Mouse (Mus musculus) midbrain, embryonic 14.5 days (tissue): Measurements from ENCODE around the gene AU022252. TPM values are rescaled to one million over a fixed set of nuclear protein-coding genes. Genes with fewer than 3 reads are reported as not detected.

Experiments
- ATAC-seq: fragments of 200-750 bp; cut with Nextera tagmentation; 2 replicates; pipeline ENCODE4 v1.8.0; 2017; ENCODE audit warnings: moderate number of reproducible peaks, moderate library complexity; ENCODE audit not compliant: low FRiP score, low TSS enrichment
- DNase-seq: peaks from one replicate; pipeline ENCODE4 v3.0.0-alpha.2; 2015
- H3K27ac ChIP-seq: fragments of 300-500 bp; sonication (generic); replicated peaks from 2 replicates; pipeline ENCODE4 v1.5.1; 2014; ENCODE audit warnings: mild to moderate bottlenecking, low read depth, low read length, moderate library complexity
- H3K27me3 ChIP-seq: fragments of 300-500 bp; sonication (generic); 2 replicates; pipeline ENCODE4 v1.6.1; 2014; ENCODE audit warnings: low read length, control low read depth, mixed read lengths; ENCODE audit not compliant: control insufficient read depth, insufficient read depth
- H3K36me3 ChIP-seq: fragments of 300-500 bp; sonication (generic); 2 replicates; pipeline ENCODE4 v1.6.1; 2014; ENCODE audit warnings: low read length, control low read depth; ENCODE audit not compliant: control insufficient read depth, insufficient read depth
- H3K4me1 ChIP-seq: fragments of 300-500 bp; sonication (generic); 2 replicates; pipeline ENCODE4 v1.6.1; 2014; ENCODE audit warnings: mild to moderate bottlenecking, antibody characterized with exemption, low read length, control low read depth; ENCODE audit not compliant: control insufficient read depth, insufficient read depth
- H3K4me2 ChIP-seq: fragments of 300-500 bp; sonication (generic); 2 replicates; pipeline ENCODE4 v1.6.1; 2014; ENCODE audit warnings: mild to moderate bottlenecking, low read length, moderate library complexity
- H3K4me3 ChIP-seq: fragments of 300-500 bp; sonication (generic); replicated peaks from 2 replicates; pipeline ENCODE4 v1.5.1; 2014; ENCODE audit warnings: low read depth, low read length
- H3K9ac ChIP-seq: fragments of 300-500 bp; sonication (generic); replicated peaks from 2 replicates; pipeline ENCODE4 v1.6.1; 2014; ENCODE audit warnings: mild to moderate bottlenecking, low read length, moderate library complexity
- H3K9me3 ChIP-seq: fragments of 300-500 bp; sonication (generic); 2 replicates; pipeline ENCODE4 v1.6.1; 2016; ENCODE audit warnings: low read length, control low read depth, mixed read lengths; ENCODE audit not compliant: control insufficient read depth
- WGBS: fragments of 180-500 bp; shearing (Covaris S2); extraction: QIAGEN DNeasy Blood & Tissue Kit; methylation state at CpG from one replicate; pipeline ENCODE4 v1.1.7; 2014; 5-methylcytosine and 5-hydroxymethylcytosine counted together
- polyA plus RNA-seq: library from polyadenylated mRNA; unstranded; fragments of >200 nt; fragmentation: Nextera tagmentation; extraction: Ambion mirVana; gene quantifications from 2 replicates; pipeline ENCODE4 v1.2.1, GENCODE M21; 2014

Gene AU022252
- polyA plus RNA-seq, 1 experiment from 2014 or later = 26.0 TPM

- DNase-seq = no peak
- no peak overlapping the region for H3K9ac ChIP-seq
- H3K4me2 ChIP-seq = no peak overlapping the region
- 63% methylated on average over 7 of the region's 7 CpGs for WGBS
- no peaks in the 10 kb centered on the region for H3K36me3 ChIP-seq
- H3K4me3 ChIP-seq = no peak overlapping the region
- no peaks in the 10 kb centered on the region for H3K27me3 ChIP-seq
- H3K27ac ChIP-seq = no peak overlapping the region
- H3K4me1 ChIP-seq = no peaks in the 10 kb centered on the region
- no peak for ATAC-seq
- no peaks in the 10 kb centered on the region for H3K9me3 ChIP-seq
These were observed 28.7 kb upstream of the AU022252 start for GRCm38 (mm10) chr4:119261087-119261713.

- Histone ChIP-seq H3K9ac (no peak overlapping the region), H3K4me2 (no peak overlapping the region), H3K9me3 (no peaks in the 10 kb centered on the region), H3K4me3 (no peak overlapping the region), H3K4me1 (0 out of 2 replicates have a peak, but pooled peaks cover 1% of the 10 kb centered on the region), H3K36me3 (no peaks in the 10 kb centered on the region), H3K27ac (no peak overlapping the region), H3K27me3 (no peaks in the 10 kb centered on the region)
- DNase-seq (no peak), ATAC-seq (no peak)
- whole genome bisulfite sequencing = 81% methylated on average over 15 of the region's 15 CpGs
These were observed 27.1 kb upstream of the AU022252 start for GRCm38 (mm10) chr4:119259344-119260254.

GRCm38 (mm10) chr4:119257083-119257482 is 24.6 kb upstream of the AU022252 start:
- H3K9ac ChIP-seq = no peak overlapping the region
- H3K9me3 ChIP-seq = no peaks in the 10 kb centered on the region
- no peak overlapping the region for H3K27ac ChIP-seq
- 84% methylated on average over 6 of the region's 6 CpGs for WGBS
- DNase-seq (no peak), ATAC-seq (no peak)
- H3K4me3 ChIP-seq = no peak overlapping the region
- no peaks in the 10 kb centered on the region for H3K27me3 ChIP-seq
- peaks cover 11% of the 10 kb centered on the region for H3K4me1 ChIP-seq
- no peaks in the 10 kb centered on the region for H3K36me3 ChIP-seq
- no peak overlapping the region for H3K4me2 ChIP-seq

- no peaks in the 10 kb centered on the region for H3K9me3 ChIP-seq
- no peak for ATAC-seq
- WGBS = 66% methylated on average over 12 of the region's 12 CpGs
- no peak for DNase-seq
- no peaks in the 10 kb centered on the region for H3K27me3 ChIP-seq
- H3K4me3 ChIP-seq = no peak within 1 kb of the TSS
- H3K4me2 ChIP-seq = no peak within 1 kb of the TSS
- no peaks in the 10 kb centered on the region for H3K36me3 ChIP-seq
- H3K9ac ChIP-seq = peak within 1 kb of the TSS; percentile 34; the same call in 1 of the 2 replicates
- H3K4me1 ChIP-seq = peaks cover 11% of the 10 kb centered on the region
- H3K27ac ChIP-seq = peak within 1 kb of the TSS; percentile 70
These were observed 22.8 kb upstream of the AU022252 start, which contains the start of gene Cldn19 for GRCm38 (mm10) chr4:119255351-119255750. Gene Cldn19, plus strand, starts transcription at chr4:119255414.

GRCm38 (mm10) chr4:119254012-119254618 is 21.6 kb upstream of the AU022252 start:
- WGBS = 11% methylated on average over 9 of the region's 9 CpGs
- DNase-seq (peak; percentile 74), ATAC-seq (peak; percentile 54)
- no peaks in the 10 kb centered on the region for H3K36me3 ChIP-seq
- peaks cover 11% of the 10 kb centered on the region for H3K4me1 ChIP-seq
- H3K9ac ChIP-seq = peak overlapping the region; percentile 34
- H3K27ac ChIP-seq = peak overlapping the region; percentile 70
- 0 out of 2 replicates have a peak overlapping the region, but pooled peaks have one; percentile 4 for H3K4me2 ChIP-seq
- H3K4me3 ChIP-seq = no peak overlapping the region
- H3K9me3 ChIP-seq = no peaks in the 10 kb centered on the region
- H3K27me3 ChIP-seq = no peaks in the 10 kb centered on the region

- H3K36me3 ChIP-seq = no peaks in the 10 kb centered on the region
- no peak overlapping the region for H3K27ac ChIP-seq
- 78% methylated on average over 7 of the region's 7 CpGs for WGBS
- H3K4me2 ChIP-seq = no peak overlapping the region
- H3K9ac ChIP-seq = no peak overlapping the region
- ATAC-seq = no peak
- H3K27me3 ChIP-seq = no peaks in the 10 kb centered on the region
- no peaks in the 10 kb centered on the region for H3K9me3 ChIP-seq
- peaks cover 14% of the 10 kb centered on the region for H3K4me1 ChIP-seq
- no peak overlapping the region for H3K4me3 ChIP-seq
- DNase-seq = no peak
These were observed 19.7 kb upstream of the AU022252 start for GRCm38 (mm10) chr4:119252025-119252808.

- DNase-seq (no peak), ATAC-seq (no peak)
- Histone ChIP-seq H3K4me1 (0 out of 2 replicates have a peak, but pooled peaks cover 3% of the 10 kb centered on the region), H3K4me2 (no peak overlapping the region), H3K9me3 (no peaks in the 10 kb centered on the region), H3K27me3 (no peaks in the 10 kb centered on the region), H3K27ac (no peak overlapping the region), H3K36me3 (peaks cover 21% of the 10 kb centered on the region), H3K4me3 (no peak overlapping the region), H3K9ac (no peak overlapping the region)
- WGBS = 72% methylated on average over 11 of the region's 11 CpGs
These were observed 16.0 kb upstream of the AU022252 start for GRCm38 (mm10) chr4:119248407-119248965.
